Mouse (Mus musculus) intestine, embryonic 14.5 days (tissue): Measurements from ENCODE around the gene Zfp523. TPM values are rescaled to one million over a fixed set of nuclear protein-coding genes. Genes with fewer than 3 reads are reported as not detected.

Source experiments
- ATAC-seq: fragments of 200-750 bp; cut with Nextera tagmentation; replicated peaks from 2 replicates; pipeline ENCODE4 v1.8.0; 2017; ENCODE audit warnings: low read depth, moderate number of reproducible peaks, moderate TSS enrichment, moderate library complexity; ENCODE audit not compliant: low FRiP score, low TSS enrichment
- DNase-seq: peaks from one replicate; pipeline ENCODE4 v3.0.0-alpha.2; 2018; ENCODE audit warnings: low spot score
- H3K27ac ChIP-seq: fragments of 300-500 bp; sonication (generic); 2 replicates; pipeline ENCODE4 v1.5.1; 2014; ENCODE audit warnings: low read depth, mild to moderate bottlenecking, control low read depth
- H3K27me3 ChIP-seq: fragments of 300-500 bp; sonication (generic); replicated peaks from 2 replicates; pipeline ENCODE4 v1.6.1; 2014; ENCODE audit warnings: low read length, control low read depth; ENCODE audit not compliant: control insufficient read depth, insufficient read depth
- H3K36me3 ChIP-seq: fragments of 300-500 bp; sonication (generic); 2 replicates; pipeline ENCODE4 v1.6.1; 2014; ENCODE audit warnings: low read length, control low read depth; ENCODE audit not compliant: control insufficient read depth, insufficient read depth
- H3K4me1 ChIP-seq: fragments of 300-500 bp; sonication (generic); replicated peaks from 2 replicates; pipeline ENCODE4 v1.6.1; 2014; ENCODE audit warnings: low read length, control low read depth, mixed read lengths; ENCODE audit not compliant: control insufficient read depth, insufficient read depth
- H3K4me2 ChIP-seq: fragments of 300-500 bp; sonication (generic); 2 replicates; pipeline ENCODE4 v1.6.1; 2014; ENCODE audit warnings: low read length
- H3K4me3 ChIP-seq: fragments of 300-500 bp; sonication (generic); 2 replicates; pipeline ENCODE4 v1.5.1; 2014; ENCODE audit warnings: low read depth, low read length, control low read depth, mixed read lengths
- H3K9ac ChIP-seq: fragments of 300-500 bp; sonication (generic); 2 replicates; pipeline ENCODE4 v1.6.1; 2014; ENCODE audit warnings: mild to moderate bottlenecking, low read length
- H3K9me3 ChIP-seq: fragments of 300-500 bp; sonication (generic); 2 replicates; pipeline ENCODE4 v1.6.1; 2016; ENCODE audit warnings: low read length, control low read depth; ENCODE audit not compliant: control insufficient read depth
- WGBS: fragments of 180-500 bp; shearing (Covaris S2); extraction: QIAGEN DNeasy Blood & Tissue Kit; methylation state at CpG from one replicate; pipeline ENCODE4 v1.1.7; 2014; 5-methylcytosine and 5-hydroxymethylcytosine counted together
- polyA plus RNA-seq: library from polyadenylated mRNA; unstranded; fragments of >200 nt; fragmentation: Nextera tagmentation; extraction: Ambion mirVana; gene quantifications from 2 replicates; pipeline ENCODE4 v1.2.1, GENCODE M21; 2014

Gene Zfp523
- polyA plus RNA-seq, 1 experiment from 2014 or later, result 32.4 TPM

- Histone ChIP-seq H3K27ac (no peak overlapping the region), H3K36me3 (0 out of 2 replicates have a peak, but pooled peaks cover 10% of the 10 kb centered on the region), H3K4me3 (no peak overlapping the region), H3K9ac (no peak overlapping the region), H3K4me1 (peaks cover 20% of the 10 kb centered on the region), H3K4me2 (no peak overlapping the region), H3K27me3 (no peaks in the 10 kb centered on the region), H3K9me3 (no peaks in the 10 kb centered on the region)
- WGBS, result 43% methylated on average over 6 of the region's 6 CpGs
- DNase-seq (no peak), ATAC-seq (no peak)
These were observed 70.7 kb downstream of the Zfp523 start for GRCm38 (mm10) chr17:28247613-28248012.

GRCm38 (mm10) chr17:28249062-28249461 is 72.1 kb downstream of the Zfp523 start:
- 64% methylated on average over 12 of the region's 12 CpGs for WGBS
- Histone ChIP-seq H3K9ac (no peak overlapping the region), H3K36me3 (no peaks in the 10 kb centered on the region), H3K9me3 (no peaks in the 10 kb centered on the region), H3K27me3 (no peaks in the 10 kb centered on the region), H3K4me2 (no peak overlapping the region), H3K4me1 (peaks cover 20% of the 10 kb centered on the region), H3K27ac (no peak overlapping the region), H3K4me3 (no peak overlapping the region)
- ATAC-seq (no peak), DNase-seq (no peak)

GRCm38 (mm10) chr17:28251579-28252280 is 74.8 kb downstream of the Zfp523 start:
- Histone ChIP-seq H3K4me3 (no peak overlapping the region), H3K9me3 (no peaks in the 10 kb centered on the region), H3K36me3 (no peaks in the 10 kb centered on the region), H3K9ac (no peak overlapping the region), H3K27ac (no peak overlapping the region), H3K4me2 (no peak overlapping the region), H3K27me3 (no peaks in the 10 kb centered on the region), H3K4me1 (peaks cover 28% of the 10 kb centered on the region)
- WGBS, result 76% methylated on average over 12 of the region's 12 CpGs
- DNase-seq, result no peak
- ATAC-seq, result no peak

GRCm38 (mm10) chr17:28252281-28252648 is 75.3 kb downstream of the Zfp523 start:
- Histone ChIP-seq H3K9ac (no peak overlapping the region), H3K4me1 (peaks cover 32% of the 10 kb centered on the region), H3K27ac (no peak overlapping the region), H3K4me2 (no peak overlapping the region), H3K4me3 (no peak overlapping the region), H3K9me3 (no peaks in the 10 kb centered on the region), H3K27me3 (no peaks in the 10 kb centered on the region), H3K36me3 (no peaks in the 10 kb centered on the region)
- no peak for ATAC-seq
- DNase-seq, result no peak
- WGBS, result 88% methylated on average over 5 of the region's 5 CpGs

- Histone ChIP-seq H3K27me3 (no peaks in the 10 kb centered on the region), H3K4me2 (no peak overlapping the region), H3K4me1 (peaks cover 35% of the 10 kb centered on the region), H3K9me3 (no peaks in the 10 kb centered on the region), H3K4me3 (no peak overlapping the region), H3K36me3 (no peaks in the 10 kb centered on the region), H3K27ac (no peak overlapping the region), H3K9ac (no peak overlapping the region)
- 66% methylated on average over 7 of the region's 7 CpGs for WGBS
- DNase-seq (no peak), ATAC-seq (no peak)
These were observed 76.3 kb downstream of the Zfp523 start for GRCm38 (mm10) chr17:28253216-28253615.

- H3K4me3 ChIP-seq, result no peak overlapping the region
- H3K4me2 ChIP-seq, result no peak overlapping the region
- no peak overlapping the region for H3K27ac ChIP-seq
- ATAC-seq (no peak), DNase-seq (no peak)
- no peaks in the 10 kb centered on the region for H3K9me3 ChIP-seq
- H3K36me3 ChIP-seq, result no peaks in the 10 kb centered on the region
- no peaks in the 10 kb centered on the region for H3K27me3 ChIP-seq
- peaks cover 31% of the 10 kb centered on the region for H3K4me1 ChIP-seq
- H3K9ac ChIP-seq, result no peak overlapping the region
- WGBS, result 54% methylated on average over 4 of the region's 4 CpGs
These were observed 77.9 kb downstream of the Zfp523 start for GRCm38 (mm10) chr17:28254804-28255203.

Other genes with a start within 250 kb of the Zfp523 start
- 0.73 and 1.4 TPM in 2 replicates for gene Tcp11, start 96.5 kb upstream of the Zfp523 start, polyA plus RNA-seq
- gene Scube3, start 35.0 kb upstream of the Zfp523 start, polyA plus RNA-seq, result 3.5 TPM in 2 replicates
- 1.9 and 2.6 TPM in 2 replicates for gene Def6, start 30.6 kb downstream of the Zfp523 start, polyA plus RNA-seq
- gene Ppard, start 55.6 kb downstream of the Zfp523 start, polyA plus RNA-seq, result 2.1 and 2.5 TPM in 2 replicates
- gene Fance, start 136.4 kb downstream of the Zfp523 start, polyA plus RNA-seq, result 27.3 and 33.7 TPM in 2 replicates
- gene Rpl10a, start 151.3 kb downstream of the Zfp523 start, polyA plus RNA-seq, result 909 and 955 TPM in 2 replicates
- 12.0 and 13.3 TPM in 2 replicates for gene Tead3, start 173.7 kb downstream of the Zfp523 start, polyA plus RNA-seq
- gene Tulp1, start 188.1 kb downstream of the Zfp523 start, polyA plus RNA-seq, result 3.7 and 4.0 TPM in 2 replicates